Mouse (Mus musculus) cerebellum, adult 9-11 months (tissue): ENCODE results near the gene Cgrrf1.

Experiments used
- DNase-seq: peaks from one replicate; pipeline ENCODE4 v3.0.0; 2022

Gene Cgrrf1

GRCm38 (mm10) chr14:46898626-46899025 lies 66.7 kb downstream of the Cgrrf1 start:
- no peak for DNase-seq

GRCm38 (mm10) chr14:46902498-46903087 lies 70.7 kb downstream of the Cgrrf1 start:
- DNase-seq: no peak
